Mouse (Mus musculus): ENCODE results near the gene Adra2c. TPM values are rescaled to one million over a fixed set of nuclear protein-coding genes. Genes with fewer than 3 reads are reported as not detected.
A peak's percentile ranks its signal among the peaks of the same experiment; 100 is the strongest.

The Adra2c gene
- polyA plus RNA-seq, 1 experiment from 2014 or later: 0.36 TPM

DNA sequence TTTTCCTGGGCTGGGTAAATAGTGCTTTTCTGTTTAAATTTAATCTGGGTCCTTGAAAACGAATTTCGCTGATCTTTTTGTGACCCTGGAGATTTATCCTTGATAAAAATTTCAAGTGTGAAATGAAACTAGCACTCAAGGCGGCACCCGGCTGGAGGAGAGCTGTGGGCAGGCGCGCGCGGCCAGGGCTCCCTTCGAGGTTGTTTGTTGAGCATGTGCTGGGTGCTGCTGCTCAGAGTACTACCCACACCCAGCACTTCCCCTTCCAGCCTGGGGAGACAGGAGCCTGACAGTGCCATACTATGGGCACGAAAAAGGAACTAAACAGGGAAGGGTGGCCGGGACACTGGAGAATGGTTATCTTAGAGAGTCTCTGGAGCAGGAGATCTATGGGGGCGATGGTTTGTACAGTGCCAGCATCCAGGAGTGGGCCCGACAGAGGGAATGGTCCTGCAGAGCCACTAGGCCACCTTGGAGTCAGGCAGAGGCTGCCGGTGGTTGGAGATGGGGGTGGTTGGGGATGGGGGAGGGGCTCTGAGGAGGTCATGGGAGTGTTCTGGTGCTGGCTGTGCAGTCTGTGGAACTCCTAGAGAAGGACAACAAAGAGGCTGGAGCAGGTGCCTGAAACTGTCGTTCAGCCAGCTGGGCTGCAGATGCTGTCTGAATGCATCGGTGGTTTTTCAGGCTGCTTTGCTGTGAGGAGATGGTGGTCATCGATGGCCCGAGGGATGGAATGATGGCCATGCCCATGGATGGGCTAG, 35.9 kb downstream of the Adra2c start:
- peaks cover 14% of the 10 kb centered on the region for H3K4me1 ChIP-seq
- H3K27ac ChIP-seq: 0 out of 2 replicates have a peak overlapping the region, but pooled peaks have one; percentile 25
- H3K27me3 ChIP-seq: peaks cover 21% of the 10 kb centered on the region
- ATAC-seq (ENCODE audit: low FRiP score): peak; percentile 55
- H3K4me3 ChIP-seq: peak overlapping the region; percentile 27
- no peak overlapping the region for H3K9ac ChIP-seq
- H3K4me2 ChIP-seq (replicated peaks): peak overlapping the region; percentile 53
- H3K9me3 ChIP-seq (replicated peaks): no peaks in the 10 kb centered on the region
- no peaks in the 10 kb centered on the region for H3K36me3 ChIP-seq
- WGBS: 16% methylated on average over 18 of the region's 18 CpGs

DNA sequence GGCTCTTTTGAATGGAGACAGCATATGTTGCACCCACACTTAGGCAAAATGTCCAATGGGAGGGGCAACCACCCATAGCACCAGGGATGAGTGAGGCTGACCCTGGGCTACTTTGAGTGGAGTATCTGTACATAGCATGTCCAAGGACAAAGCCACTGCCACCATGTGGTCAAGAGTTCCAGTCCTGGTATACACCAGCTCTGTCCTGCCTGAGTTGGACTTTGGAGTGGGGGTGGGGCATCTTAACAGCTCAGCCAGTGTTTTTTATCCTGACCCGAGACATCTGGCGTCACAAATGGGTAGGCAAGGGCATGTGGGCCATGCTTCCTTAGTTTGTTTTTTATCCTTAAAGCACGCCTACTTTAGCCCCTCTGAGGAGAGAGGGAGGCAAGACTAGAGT, 36.5 kb downstream of the Adra2c start:
- Histone ChIP-seq H3K4me2 (replicated peaks) (no peak overlapping the region), H3K36me3 (no peaks in the 10 kb centered on the region), H3K4me1 (peaks cover 14% of the 10 kb centered on the region), H3K27ac (no peak overlapping the region), H3K9ac (no peak overlapping the region), H3K27me3 (peaks cover 21% of the 10 kb centered on the region), H3K9me3 (replicated peaks) (no peaks in the 10 kb centered on the region), H3K4me3 (no peak overlapping the region)
- 0 out of 2 replicates have a peak, but pooled peaks have one; percentile 20 for ATAC-seq (ENCODE audit: low FRiP score)
- 45% methylated on average over 3 of the region's 3 CpGs for WGBS

DNA sequence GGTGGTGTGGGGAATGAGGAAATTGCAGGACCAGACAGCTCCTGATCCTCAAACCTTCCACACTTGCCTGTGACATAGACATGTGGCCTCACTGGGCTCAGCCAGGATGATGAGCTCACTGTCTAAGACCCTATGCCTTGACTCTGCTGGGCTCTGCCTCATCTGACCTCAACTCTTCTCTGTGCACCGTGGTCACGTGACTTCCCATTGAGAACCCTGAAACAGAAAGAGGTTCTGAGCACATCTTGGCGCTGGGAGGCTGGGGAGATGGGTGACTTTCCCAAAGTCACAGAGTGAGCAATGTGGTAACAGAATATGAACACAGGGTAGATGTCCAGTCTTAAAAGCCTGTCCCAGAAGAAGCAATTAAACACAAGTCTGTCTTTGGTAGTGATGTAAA, 37.1 kb downstream of the Adra2c start:
- Histone ChIP-seq H3K4me1 (peaks cover 14% of the 10 kb centered on the region), H3K4me3 (no peak overlapping the region), H3K4me2 (replicated peaks) (no peak overlapping the region), H3K9ac (no peak overlapping the region), H3K27me3 (peaks cover 21% of the 10 kb centered on the region), H3K36me3 (no peaks in the 10 kb centered on the region), H3K9me3 (replicated peaks) (no peaks in the 10 kb centered on the region), H3K27ac (no peak overlapping the region)
- no peak for ATAC-seq (ENCODE audit: low FRiP score)
- 75% methylated on average over 3 of the region's 3 CpGs for WGBS

DNA sequence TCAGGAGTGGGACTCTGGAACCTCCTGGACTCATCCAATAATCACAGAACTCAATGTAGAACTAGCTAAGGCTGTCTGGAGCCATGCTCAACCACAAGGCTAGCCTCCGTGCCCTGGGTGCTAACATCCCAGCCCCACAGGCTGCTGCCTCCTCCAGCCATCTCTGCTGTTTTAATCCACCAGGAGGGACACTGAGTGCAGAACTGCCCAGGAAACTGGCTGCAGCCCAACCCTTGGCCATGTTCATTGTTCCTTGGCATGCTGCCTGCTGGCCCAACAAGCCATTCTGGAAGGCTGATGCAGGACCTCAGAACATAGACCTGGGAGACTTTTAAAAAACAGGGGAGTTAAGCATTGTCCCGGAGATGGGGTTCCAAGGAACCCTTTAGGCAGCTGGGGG, 42.5 kb downstream of the Adra2c start:
- 86% methylated on average over 2 of the region's 2 CpGs for WGBS
- Histone ChIP-seq H3K4me2 (replicated peaks) (no peak overlapping the region), H3K27me3 (no peaks in the 10 kb centered on the region; the same call in 1 of the 2 replicates), H3K4me1 (no peaks in the 10 kb centered on the region), H3K36me3 (no peaks in the 10 kb centered on the region), H3K4me3 (no peak overlapping the region), H3K27ac (no peak overlapping the region), H3K9me3 (replicated peaks) (no peaks in the 10 kb centered on the region), H3K9ac (no peak overlapping the region)
- no peak for ATAC-seq (ENCODE audit: low FRiP score)

DNA sequence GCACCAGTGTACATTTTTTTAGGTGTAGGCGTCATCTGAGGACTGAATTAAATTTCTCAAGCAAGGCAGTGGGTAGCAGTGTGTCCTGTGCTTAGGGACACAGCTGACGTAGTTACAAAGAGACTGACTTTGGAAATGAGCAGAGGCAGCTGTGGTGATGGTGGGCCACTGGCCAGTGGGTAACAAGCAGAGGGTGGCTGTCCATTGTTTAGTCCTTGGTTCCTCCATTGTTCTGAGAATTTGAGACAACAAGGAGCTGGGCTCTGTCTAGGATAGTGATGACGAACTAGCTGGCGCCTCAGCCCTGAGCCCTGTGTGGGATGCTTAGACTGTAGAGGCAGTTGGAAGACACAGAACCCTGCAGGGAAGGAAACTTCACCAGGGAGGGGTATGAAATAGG, 52.7 kb downstream of the Adra2c start:
- H3K9ac ChIP-seq: no peak overlapping the region
- H3K4me1 ChIP-seq: no peaks in the 10 kb centered on the region
- no peak overlapping the region for H3K27ac ChIP-seq
- 63% methylated on average over 4 of the region's 4 CpGs for WGBS
- no peak overlapping the region for H3K4me3 ChIP-seq
- no peaks in the 10 kb centered on the region for H3K36me3 ChIP-seq
- no peaks in the 10 kb centered on the region for H3K9me3 ChIP-seq (replicated peaks)
- H3K27me3 ChIP-seq: 0 out of 2 replicates have a peak, but pooled peaks cover 2% of the 10 kb centered on the region
- ATAC-seq (ENCODE audit: low FRiP score): no peak
- H3K4me2 ChIP-seq (replicated peaks): no peak overlapping the region

Other genes with a start within 250 kb of the Adra2c start
- 0.43 and 0.68 TPM in 2 replicates for gene Hgfac, start 236.8 kb upstream of the Adra2c start, polyA plus RNA-seq (2016; fragmentation: Nextera tagmentation; extraction: Ambion mirVana)
- gene Dok7, start 221.6 kb upstream of the Adra2c start, polyA plus RNA-seq (2016; fragmentation: Nextera tagmentation; extraction: Ambion mirVana): 1.5 and 1.7 TPM in 2 replicates
- 115 and 129 TPM in 2 replicates for gene Lrpap1, start 172.6 kb upstream of the Adra2c start, polyA plus RNA-seq (2016; fragmentation: Nextera tagmentation; extraction: Ambion mirVana)
- 15.5 and 17.3 TPM in 2 replicates for gene Hmx1, start 110.8 kb downstream of the Adra2c start, polyA plus RNA-seq (2016; fragmentation: Nextera tagmentation; extraction: Ambion mirVana)
- gene Cpz, start 247.4 kb downstream of the Adra2c start, polyA plus RNA-seq (2016; fragmentation: Nextera tagmentation; extraction: Ambion mirVana): 6.4 TPM in 2 replicates